Mouse (Mus musculus): Measurements from ENCODE around the gene Brsk2.

Brsk2 gene

GRCm38 (mm10) chr7:141956174-141956566 is 6.6 kb downstream of the Brsk2 start:
- no peak for DNase-seq

- no peak for DNase-seq
Measured at GRCm38 (mm10) chr7:141957524-141958051, 8.0 kb downstream of the Brsk2 start.

- no peak for DNase-seq
Measured at GRCm38 (mm10) chr7:141958211-141958610, 8.7 kb downstream of the Brsk2 start.

GRCm38 (mm10) chr7:141959133-141959532 is 9.6 kb downstream of the Brsk2 start:
- DNase-seq: no peak

- DNase-seq: no peak
Measured at GRCm38 (mm10) chr7:141960926-141961325, 11.4 kb downstream of the Brsk2 start.

GRCm38 (mm10) chr7:141961491-141961890 is 11.9 kb downstream of the Brsk2 start:
- DNase-seq: no peak

GRCm38 (mm10) chr7:141962521-141962920 is 13.0 kb downstream of the Brsk2 start:
- DNase-seq: no peak

- DNase-seq: no peak
Measured at GRCm38 (mm10) chr7:141966281-141966680, 16.7 kb downstream of the Brsk2 start.

GRCm38 (mm10) chr7:141972831-141973619 is 23.5 kb downstream of the Brsk2 start:
- DNase-seq: peak; percentile 48

GRCm38 (mm10) chr7:141978003-141978402 is 28.5 kb downstream of the Brsk2 start:
- DNase-seq: no peak

- no peak for DNase-seq
Measured at GRCm38 (mm10) chr7:141979247-141979646, 29.7 kb downstream of the Brsk2 start.

GRCm38 (mm10) chr7:141981237-141981636 is 31.7 kb downstream of the Brsk2 start:
- DNase-seq: no peak

GRCm38 (mm10) chr7:141988314-141988806 is 38.8 kb downstream of the Brsk2 start:
- no peak for DNase-seq

- no peak for DNase-seq
Measured at GRCm38 (mm10) chr7:141991183-141991582, 41.6 kb downstream of the Brsk2 start.

- DNase-seq: no peak
Measured at GRCm38 (mm10) chr7:141994121-141994520, 44.6 kb downstream of the Brsk2 start.

GRCm38 (mm10) chr7:142000661-142001060 is 51.1 kb downstream of the Brsk2 start:
- DNase-seq: no peak

- no peak for DNase-seq
Measured at GRCm38 (mm10) chr7:142001597-142002340, 52.2 kb downstream of the Brsk2 start.

- peak; percentile 31 for DNase-seq
Measured at GRCm38 (mm10) chr7:142016562-142016961, 67.0 kb downstream of the Brsk2 start.

- no peak for DNase-seq
Measured at GRCm38 (mm10) chr7:142019699-142020098, 70.1 kb downstream of the Brsk2 start.

- no peak for DNase-seq
Measured at GRCm38 (mm10) chr7:142020827-142021226, 71.3 kb downstream of the Brsk2 start.

- no peak for DNase-seq
Measured at GRCm38 (mm10) chr7:142025196-142025595, 75.6 kb downstream of the Brsk2 start.

- DNase-seq: no peak
Measured at GRCm38 (mm10) chr7:142025926-142026325, 76.4 kb downstream of the Brsk2 start.

GRCm38 (mm10) chr7:142030073-142030472 is 80.5 kb downstream of the Brsk2 start:
- DNase-seq: no peak

GRCm38 (mm10) chr7:142034198-142034597 is 84.6 kb downstream of the Brsk2 start:
- DNase-seq: no peak

Data from thymus, postnatal 25 days (tissue).